Mouse (Mus musculus) neural tube, embryonic 11.5 days (tissue): ENCODE results near the gene Krt23. TPM values are rescaled to one million over a fixed set of nuclear protein-coding genes. Genes with fewer than 3 reads are reported as not detected.

Experiments used
- ATAC-seq: fragments of 200-750 bp; cut with Nextera tagmentation; 2 replicates; pipeline ENCODE4 v1.8.0; 2017; ENCODE audit warnings: moderate number of reproducible peaks, mild to moderate bottlenecking, moderate TSS enrichment, moderate library complexity; ENCODE audit not compliant: insufficient read depth, low FRiP score, low TSS enrichment
- DNase-seq: peaks from one replicate; pipeline ENCODE4 v3.0.0-alpha.2; 2015; ENCODE audit warnings: low spot score
- H3K27ac ChIP-seq: fragments of 300-500 bp; sonication (generic); 2 replicates; pipeline ENCODE4 v1.5.1; 2014; ENCODE audit warnings: low read depth, mild to moderate bottlenecking, low read length
- H3K27me3 ChIP-seq: fragments of 300-500 bp; sonication (generic); 2 replicates; pipeline ENCODE4 v1.6.1; 2014; ENCODE audit warnings: mild to moderate bottlenecking, low read length, mixed read lengths; ENCODE audit not compliant: control insufficient read depth, insufficient read depth
- H3K36me3 ChIP-seq: fragments of 300-500 bp; sonication (generic); 2 replicates; pipeline ENCODE4 v1.6.1; 2014; ENCODE audit warnings: mild to moderate bottlenecking, low read length, moderate library complexity, mixed read lengths; ENCODE audit not compliant: control insufficient read depth, insufficient read depth
- H3K4me1 ChIP-seq: fragments of 300-500 bp; sonication (generic); 2 replicates; pipeline ENCODE4 v1.6.1; 2014; ENCODE audit warnings: low read length, mixed read lengths; ENCODE audit not compliant: control insufficient read depth, insufficient read depth
- H3K4me2 ChIP-seq: fragments of 300-500 bp; sonication (generic); 2 replicates; pipeline ENCODE4 v1.6.1; 2014; ENCODE audit warnings: low read depth, mild to moderate bottlenecking, moderate library complexity
- H3K4me3 ChIP-seq: fragments of 300-500 bp; sonication (generic); 2 replicates; pipeline ENCODE4 v1.5.1; 2014; ENCODE audit warnings: low read depth, low read length
- H3K9ac ChIP-seq: fragments of 300-500 bp; sonication (generic); 2 replicates; pipeline ENCODE4 v1.6.1; 2014; ENCODE audit warnings: mild to moderate bottlenecking, low read length
- H3K9me3 ChIP-seq: fragments of 300-500 bp; sonication (generic); 2 replicates; pipeline ENCODE4 v1.6.1; 2016; ENCODE audit warnings: low read length; ENCODE audit not compliant: control insufficient read depth
- WGBS: fragments of 180-500 bp; shearing (Covaris S2); extraction: QIAGEN DNeasy Blood & Tissue Kit; methylation state at CpG from one replicate; pipeline ENCODE4 v1.1.7; 2014; 5-methylcytosine and 5-hydroxymethylcytosine counted together
- polyA plus RNA-seq: library from polyadenylated mRNA; unstranded; fragments of >200 nt; fragmentation: Nextera tagmentation; extraction: Ambion mirVana; gene quantifications from 2 replicates; pipeline ENCODE4 v1.2.1, GENCODE M21; 2014

Gene Krt23
- polyA plus RNA-seq, 1 experiment from 2014 or later = not detected

DNA sequence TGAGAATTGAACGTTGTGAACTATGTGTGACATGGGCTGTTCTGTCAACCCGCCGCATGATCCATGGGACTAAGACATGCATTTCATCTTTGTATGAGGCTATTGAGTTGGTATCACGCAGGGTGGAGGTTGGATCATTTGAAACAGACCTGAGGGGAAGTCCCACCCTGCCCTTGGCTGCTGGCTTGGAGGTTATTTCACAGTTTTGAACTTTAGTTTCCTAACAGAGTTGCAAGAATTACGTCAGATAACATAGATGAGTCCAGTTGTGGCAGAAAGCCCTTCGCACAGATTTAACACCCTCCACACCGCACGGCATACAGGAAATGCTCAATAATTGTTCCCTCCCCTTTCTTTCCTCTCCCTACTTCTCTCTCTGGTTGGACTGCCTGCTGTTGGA lies 1.9 kb downstream of the Krt23 start:
- DNase-seq = no peak
- Histone ChIP-seq H3K4me1 (no peaks in the 10 kb centered on the region), H3K4me2 (no peak overlapping the region), H3K9ac (no peak overlapping the region), H3K36me3 (no peaks in the 10 kb centered on the region), H3K27ac (no peak overlapping the region), H3K27me3 (no peaks in the 10 kb centered on the region), H3K9me3 (no peaks in the 10 kb centered on the region), H3K4me3 (no peak overlapping the region)
- WGBS = 88% methylated on average over 8 of the region's 8 CpGs
- no peak for ATAC-seq

DNA sequence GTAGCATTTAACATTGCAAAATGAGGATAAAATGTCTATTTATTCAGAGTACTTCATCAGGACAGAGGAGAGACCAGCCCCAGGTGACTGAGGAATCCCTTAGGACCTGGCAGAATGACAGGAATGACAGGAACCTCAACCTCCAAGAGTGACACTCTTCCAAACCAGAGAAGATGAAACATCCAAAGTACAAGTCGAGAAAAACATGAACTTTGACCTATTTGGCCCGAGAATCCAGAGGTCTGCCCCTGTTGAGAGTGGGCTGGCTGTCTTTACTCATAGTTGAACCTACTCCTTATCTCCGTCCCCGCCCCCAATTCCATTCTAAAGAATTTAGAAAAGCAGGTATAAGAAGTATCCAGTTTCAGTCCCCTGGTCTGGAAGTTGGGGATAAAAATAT lies 2.3 kb downstream of the Krt23 start:
- no peaks in the 10 kb centered on the region for H3K36me3 ChIP-seq
- H3K9me3 ChIP-seq = no peaks in the 10 kb centered on the region
- H3K4me3 ChIP-seq = no peak overlapping the region
- no peak for DNase-seq
- no peaks in the 10 kb centered on the region for H3K4me1 ChIP-seq
- ATAC-seq = no peak
- H3K27ac ChIP-seq = no peak overlapping the region
- 71% methylated on average over 4 of the region's 4 CpGs for WGBS
- no peaks in the 10 kb centered on the region for H3K27me3 ChIP-seq
- no peak overlapping the region for H3K9ac ChIP-seq
- H3K4me2 ChIP-seq = no peak overlapping the region

DNA sequence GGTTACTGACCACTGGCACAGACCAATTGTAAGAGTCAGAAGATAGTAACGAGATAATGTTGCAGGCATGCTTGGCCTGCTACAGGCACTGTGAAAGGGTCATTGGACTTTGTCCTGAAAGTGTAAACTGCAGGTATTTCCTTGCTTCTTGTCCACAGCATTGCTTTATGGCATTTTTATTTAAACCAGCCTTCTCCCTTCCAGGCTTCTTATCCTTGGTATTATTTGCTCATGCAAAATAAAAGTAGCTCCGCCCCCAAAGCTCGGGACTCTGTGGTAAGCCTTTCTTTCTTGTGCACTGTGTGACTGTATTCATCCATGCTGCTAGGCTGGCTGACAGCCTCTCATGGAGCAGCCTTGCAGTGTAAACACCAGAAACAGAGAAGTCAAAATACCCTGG lies 3.7 kb downstream of the Krt23 start:
- Histone ChIP-seq H3K4me3 (no peak overlapping the region), H3K4me2 (no peak overlapping the region), H3K4me1 (no peaks in the 10 kb centered on the region), H3K9me3 (no peaks in the 10 kb centered on the region), H3K36me3 (no peaks in the 10 kb centered on the region), H3K27me3 (no peaks in the 10 kb centered on the region), H3K9ac (no peak overlapping the region), H3K27ac (no peak overlapping the region)
- DNase-seq = no peak
- no peak for ATAC-seq
- 57% methylated on average over 3 of the region's 3 CpGs for WGBS

DNA sequence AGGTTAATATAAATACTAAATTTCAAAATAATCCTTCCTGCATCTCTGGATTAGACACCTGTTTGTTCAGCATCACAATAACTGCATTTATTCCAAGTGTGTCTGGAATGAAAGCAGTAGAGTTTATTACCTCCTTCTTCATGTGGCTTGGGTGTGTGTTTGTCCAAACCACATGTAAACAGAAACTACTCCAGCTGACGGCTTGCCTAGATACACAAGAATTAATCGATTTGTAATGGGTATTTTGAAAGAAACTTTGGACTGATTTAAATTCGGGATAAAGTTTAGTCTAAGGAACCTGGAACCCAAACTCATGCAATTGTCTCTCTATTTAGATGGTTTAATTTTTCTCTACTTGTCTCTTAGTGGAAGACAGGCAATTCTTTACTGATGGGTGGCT lies 18.0 kb downstream of the Krt23 start:
- H3K4me3 ChIP-seq = no peak overlapping the region
- H3K4me1 ChIP-seq = no peaks in the 10 kb centered on the region
- H3K27ac ChIP-seq = no peak overlapping the region
- WGBS = 86% methylated on average over 3 of the region's 3 CpGs
- no peaks in the 10 kb centered on the region for H3K9me3 ChIP-seq
- DNase-seq (no peak), ATAC-seq (no peak)
- no peak overlapping the region for H3K9ac ChIP-seq
- H3K36me3 ChIP-seq = no peaks in the 10 kb centered on the region
- no peaks in the 10 kb centered on the region for H3K27me3 ChIP-seq
- no peak overlapping the region for H3K4me2 ChIP-seq

DNA sequence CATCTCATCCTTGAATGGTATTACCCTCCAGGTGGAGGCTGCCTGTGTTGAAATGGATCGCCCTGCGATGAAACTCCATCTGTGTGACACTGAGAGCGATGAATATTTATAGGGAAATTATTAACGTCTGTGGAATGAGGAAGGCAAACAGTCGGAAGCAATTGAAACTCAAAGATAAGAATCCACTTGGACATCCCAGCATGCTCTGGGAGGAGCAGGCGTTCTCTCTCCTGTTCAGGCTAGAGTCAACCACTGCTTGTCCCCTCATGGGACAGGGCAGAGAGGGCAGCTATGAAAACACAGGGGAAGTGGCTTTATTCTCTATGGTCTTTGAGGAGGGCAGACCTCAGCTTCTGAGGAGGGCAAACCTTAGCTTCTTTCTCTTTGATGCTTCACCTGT lies 19.5 kb downstream of the Krt23 start:
- WGBS = 91% methylated on average over 6 of the region's 6 CpGs
- Histone ChIP-seq H3K36me3 (no peaks in the 10 kb centered on the region), H3K27me3 (no peaks in the 10 kb centered on the region), H3K4me3 (no peak overlapping the region), H3K9ac (no peak overlapping the region), H3K4me1 (no peaks in the 10 kb centered on the region), H3K9me3 (no peaks in the 10 kb centered on the region), H3K4me2 (no peak overlapping the region), H3K27ac (no peak overlapping the region)
- ATAC-seq (no peak), DNase-seq (no peak)

DNA sequence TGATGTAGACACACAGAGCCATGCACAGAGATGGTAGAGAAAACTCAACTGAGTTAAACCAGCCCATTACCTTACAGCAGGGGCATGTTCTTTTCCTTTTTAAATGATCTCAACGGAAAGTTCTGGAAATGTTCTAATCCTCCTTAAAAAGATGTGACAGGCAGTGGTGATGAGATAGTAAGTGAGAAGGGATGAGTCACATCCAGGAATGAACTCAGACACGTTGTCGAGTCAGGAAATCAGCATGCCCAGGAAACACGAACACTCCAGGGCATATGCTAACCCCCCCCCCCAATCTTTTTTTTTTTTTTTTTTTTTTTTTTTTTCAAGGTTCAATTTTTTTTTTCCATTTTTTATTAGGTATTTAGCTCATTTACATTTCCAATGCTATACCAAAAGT lies 20.5 kb downstream of the Krt23 start:
- Histone ChIP-seq H3K4me2 (no peak overlapping the region), H3K36me3 (no peaks in the 10 kb centered on the region), H3K27me3 (no peaks in the 10 kb centered on the region), H3K9ac (no peak overlapping the region), H3K4me3 (no peak overlapping the region), H3K4me1 (no peaks in the 10 kb centered on the region), H3K9me3 (no peaks in the 10 kb centered on the region), H3K27ac (no peak overlapping the region)
- no peak for ATAC-seq
- DNase-seq = no peak
- WGBS = 93% methylated on average over 4 of the region's 4 CpGs

DNA sequence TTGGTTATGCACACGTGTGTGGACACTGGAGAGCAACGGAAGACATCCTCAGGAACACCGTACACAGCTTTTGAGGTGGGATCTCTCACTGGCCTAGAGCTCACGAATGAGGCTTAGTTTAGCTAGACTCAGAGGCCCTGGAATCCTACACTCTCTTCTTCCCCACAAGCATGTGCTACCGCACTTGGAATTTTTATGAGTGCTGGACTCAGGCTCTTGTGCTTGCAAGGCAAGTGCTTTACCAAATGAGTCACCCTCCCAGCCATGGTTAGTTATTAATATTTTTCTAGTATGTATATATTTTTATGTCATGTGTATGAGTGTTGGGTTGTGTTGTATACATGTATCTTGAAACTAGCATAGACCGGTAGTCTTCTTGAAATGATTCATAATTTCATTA lies 21.0 kb downstream of the Krt23 start:
- Histone ChIP-seq H3K4me2 (no peak overlapping the region), H3K36me3 (no peaks in the 10 kb centered on the region), H3K4me1 (no peaks in the 10 kb centered on the region), H3K27ac (no peak overlapping the region), H3K4me3 (no peak overlapping the region), H3K9me3 (no peaks in the 10 kb centered on the region), H3K27me3 (no peaks in the 10 kb centered on the region), H3K9ac (no peak overlapping the region)
- no peak for ATAC-seq
- no peak for DNase-seq
- WGBS = 93% methylated on average over 6 of the region's 6 CpGs

DNA sequence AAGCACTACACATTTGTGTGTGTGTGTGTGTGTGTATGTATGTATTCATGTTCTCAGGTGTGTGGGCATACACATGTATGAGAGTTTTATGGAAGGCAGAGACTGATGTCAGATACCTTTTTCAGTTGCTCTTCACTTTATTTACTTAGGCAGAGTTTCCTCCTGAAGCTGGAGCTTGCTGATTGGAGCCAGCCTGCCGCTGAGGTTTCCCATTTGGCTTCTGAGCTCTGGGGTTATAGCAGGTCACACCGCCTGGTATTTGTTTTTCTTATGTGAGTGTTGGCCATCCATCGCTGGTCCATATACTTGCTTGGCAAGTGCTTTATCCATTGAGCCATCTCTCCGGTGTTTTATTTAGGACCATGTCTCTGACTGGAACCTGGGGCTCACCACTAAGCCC lies 23.7 kb downstream of the Krt23 start:
- WGBS = 85% methylated on average over 4 of the region's 4 CpGs

DNA sequence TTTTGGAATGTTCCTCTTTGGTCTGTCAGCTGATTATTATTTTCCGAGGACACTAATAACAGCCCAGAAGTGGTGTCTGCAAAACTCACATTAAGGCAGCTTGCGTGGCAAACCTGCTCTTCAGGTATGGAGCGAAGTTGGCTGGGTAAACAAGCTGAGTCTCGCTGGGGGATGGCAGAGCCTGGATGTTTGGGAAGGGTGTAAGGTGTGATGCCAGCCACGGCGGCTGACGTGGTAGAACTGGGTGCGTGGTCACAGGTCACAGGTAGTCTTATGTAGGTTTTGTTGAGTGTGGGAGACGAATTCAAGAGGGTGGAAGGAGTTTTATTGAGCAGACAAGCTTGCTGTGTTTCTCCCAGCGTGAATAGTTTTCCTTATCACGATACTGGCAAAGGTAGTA lies 24.4 kb downstream of the Krt23 start:
- Histone ChIP-seq H3K4me3 (no peak overlapping the region), H3K4me2 (no peak overlapping the region), H3K36me3 (no peaks in the 10 kb centered on the region), H3K27me3 (no peaks in the 10 kb centered on the region), H3K27ac (no peak overlapping the region), H3K9ac (no peak overlapping the region), H3K9me3 (no peaks in the 10 kb centered on the region), H3K4me1 (no peaks in the 10 kb centered on the region)
- 88% methylated on average over 11 of the region's 11 CpGs for WGBS
- ATAC-seq (no peak), DNase-seq (no peak)

More for the DNA sequence above, 23.7 kb downstream of the Krt23 start:
- Histone ChIP-seq H3K36me3 (no peaks in the 10 kb centered on the region), H3K9ac (no peak overlapping the region), H3K4me2 (no peak overlapping the region), H3K4me3 (no peak overlapping the region), H3K4me1 (no peaks in the 10 kb centered on the region), H3K9me3 (no peaks in the 10 kb centered on the region), H3K27ac (no peak overlapping the region), H3K27me3 (no peaks in the 10 kb centered on the region)
- ATAC-seq (no peak), DNase-seq (no peak)
